Mouse (Mus musculus): ENCODE results near the gene Crb1. TPM values are rescaled to one million over a fixed set of nuclear protein-coding genes. Genes with fewer than 3 reads are reported as not detected.

The Crb1 gene
- total and polyA plus RNA-seq, 3 experiments, result 0.10 to 0.25 (median 0.12) TPM

GRCm38 (mm10) chr1:139348566-139348965 lies 28.3 kb downstream of the Crb1 start:
- no peak overlapping the region for H3K27ac ChIP-seq (ENCODE audit: insufficient read depth, low read depth)
- dilution Hi-C loops (cut with MboI; ENCODE audit: extremely low pct_ligation_motif_present, extremely low pct_unique_long_range_greater_than_20kb, low sequenced_read_pairs), result no loop called here
- no peak overlapping the region for H3K9ac ChIP-seq (ENCODE audit: insufficient read depth, low read depth)
- H3K4me3 ChIP-seq (replicated peaks in 1 of 3; ENCODE audit: low read depth in 2 of 3, low read length in 2 of 3, poor library complexity in 1 of 3), result no peak overlapping the region
- in situ Hi-C loops (cut with MboI; ENCODE audit: low pct_ligation_motif_present, low pct_unique_long_range_greater_than_20kb, low sequenced_read_pairs), result no loop called here
- no peaks in the 10 kb centered on the region for H3K27me3 ChIP-seq (replicated peaks)
- H3K36me3 ChIP-seq (replicated peaks in 1 of 2; ENCODE audit: control insufficient read depth in 1 of 2, insufficient read depth in 1 of 2, low read length in 1 of 2), result no peaks in the 10 kb centered on the region
- peaks cover 21 to 28% of the 10 kb centered on the region in 2 experiments for H3K4me1 ChIP-seq (ENCODE audit: control insufficient read depth in 1 of 2, insufficient read depth in 2 of 2)
- no peak for DNase-seq (ENCODE audit: extremely low read depth)
- H3K79me2 ChIP-seq (replicated peaks; ENCODE audit: control insufficient read depth, extremely low read depth, insufficient read depth, poor library complexity, severe bottlenecking), result no peaks in the 10 kb centered on the region
- TF ChIP-seq MXI1 (IDR thresholded peaks at IDR 0.05; ENCODE audit: low read depth, low read length), result no peak
- no peak for TF ChIP-seq SIN3A (IDR thresholded peaks at IDR 0.05; ENCODE audit: low read length)
- TF ChIP-seq EP300 (IDR thresholded peaks at IDR 0.05; ENCODE audit: low read length), result no peak
- TF ChIP-seq POLR2A (IDR thresholded peaks at IDR 0.05; ENCODE audit: low read depth, low read length), result no peak
- no peak for TF ChIP-seq PAX5 (IDR thresholded peaks at IDR 0.05; ENCODE audit: low read length)
- TF ChIP-seq BHLHE40 (IDR thresholded peaks at IDR 0.05; ENCODE audit: low read depth, low read length), result no peak
- no peak for TF ChIP-seq UBTF (IDR thresholded peaks at IDR 0.05; ENCODE audit: low read depth, low read length)
- TF ChIP-seq CHD1 (IDR thresholded peaks at IDR 0.05; ENCODE audit: low read depth, low read length), result no peak
- no peak for TF ChIP-seq KAT2A (IDR thresholded peaks at IDR 0.05; ENCODE audit: insufficient replicate concordance, low read length)
- TF ChIP-seq TCF12 (IDR thresholded peaks at IDR 0.05; ENCODE audit: low read depth, low read length), result no peak
- TF ChIP-seq ZC3H11A (IDR thresholded peaks at IDR 0.05; ENCODE audit: low read depth, low read length), result no peak
- no peak for TF ChIP-seq RAD21 (IDR thresholded peaks at IDR 0.05; ENCODE audit: low read depth, low read length)
- no peak for TF ChIP-seq ZNF384 (IDR thresholded peaks at IDR 0.05; ENCODE audit: low read depth, low read length)
- no peak for TF ChIP-seq MYC (IDR thresholded peaks at IDR 0.05; ENCODE audit: low read depth, low read length)
- TF ChIP-seq JUND (conservative IDR thresholded peaks at IDR 0.05; ENCODE audit: low read depth, low read length), result no peak
- TF ChIP-seq NRF1 (IDR thresholded peaks at IDR 0.05; ENCODE audit: low read depth, low read length), result no peak
- no peak for TF ChIP-seq GABPA (IDR thresholded peaks at IDR 0.05; ENCODE audit: insufficient replicate concordance, low read depth, low read length)
- no peak for TF ChIP-seq MAZ (IDR thresholded peaks at IDR 0.05; ENCODE audit: low read depth, low read length)
- TF ChIP-seq JUN (IDR thresholded peaks at IDR 0.05; ENCODE audit: insufficient read depth, low read depth, low read length), result no peak
- TF ChIP-seq MAX (IDR thresholded peaks at IDR 0.05; ENCODE audit: low read length), result no peak
- H3K9me3 ChIP-seq (replicated peaks; ENCODE audit: low read length), result no peaks in the 10 kb centered on the region
- no peak overlapping the region; the same call in 1 of the 2 replicates for H3K4me2 ChIP-seq (ENCODE audit: insufficient read depth, low read depth, poor library complexity, severe bottlenecking)

- H3K9me3 ChIP-seq (replicated peaks; ENCODE audit: low read length), result no peaks in the 10 kb centered on the region
- peaks cover 21 to 28% of the 10 kb centered on the region in 2 experiments for H3K4me1 ChIP-seq (ENCODE audit: control insufficient read depth in 1 of 2, insufficient read depth in 2 of 2)
- H3K36me3 ChIP-seq (replicated peaks in 1 of 2; ENCODE audit: control insufficient read depth in 1 of 2, insufficient read depth in 1 of 2, low read length in 1 of 2), result no peaks in the 10 kb centered on the region
- H3K79me2 ChIP-seq (replicated peaks; ENCODE audit: control insufficient read depth, extremely low read depth, insufficient read depth, poor library complexity, severe bottlenecking), result no peaks in the 10 kb centered on the region
- H3K9ac ChIP-seq (ENCODE audit: insufficient read depth, low read depth), result peak overlapping the region; percentile 36
- H3K27ac ChIP-seq (ENCODE audit: insufficient read depth, low read depth), result peak overlapping the region; percentile 97
- dilution Hi-C loops (cut with MboI; ENCODE audit: extremely low pct_ligation_motif_present, extremely low pct_unique_long_range_greater_than_20kb, low sequenced_read_pairs) (no loop called here), in situ Hi-C loops (cut with MboI; ENCODE audit: low pct_ligation_motif_present, low pct_unique_long_range_greater_than_20kb, low sequenced_read_pairs) (no loop called here)
- peak; percentile 93 for DNase-seq (ENCODE audit: extremely low read depth)
- H3K27me3 ChIP-seq (replicated peaks), result no peaks in the 10 kb centered on the region
- peak overlapping the region; percentile 29 to 39 (median 31) for H3K4me3 ChIP-seq (replicated peaks in 1 of 3; ENCODE audit: low read depth in 2 of 3, low read length in 2 of 3, poor library complexity in 1 of 3)
- H3K4me2 ChIP-seq (ENCODE audit: insufficient read depth, low read depth, poor library complexity, severe bottlenecking), result peak overlapping the region; percentile 92
- TF ChIP-seq KAT2A (IDR thresholded peaks at IDR 0.05; ENCODE audit: insufficient replicate concordance, low read length), result no peak
- no peak for TF ChIP-seq ZKSCAN1 (IDR thresholded peaks at IDR 0.05; ENCODE audit: borderline replicate concordance, low read depth, low read length)
- no peak for TF ChIP-seq PAX5 (IDR thresholded peaks at IDR 0.05; ENCODE audit: low read length)
- TF ChIP-seq ZNF384 (IDR thresholded peaks at IDR 0.05; ENCODE audit: low read depth, low read length), result no peak
- TF ChIP-seq MAZ (IDR thresholded peaks at IDR 0.05; ENCODE audit: low read depth, low read length), result no peak
- no peak for TF ChIP-seq MAX (IDR thresholded peaks at IDR 0.05; ENCODE audit: low read length)
- no peak for TF ChIP-seq USF2 (conservative IDR thresholded peaks at IDR 0.05; ENCODE audit: low read depth, low read length)
- TF ChIP-seq CTCF (conservative IDR thresholded peaks at IDR 0.05 in 1 of 2, IDR thresholded peaks at IDR 0.05 in 1 of 2; ENCODE audit: low read depth in 2 of 2, low read length in 2 of 2), result no peak
- TF ChIP-seq SMC3 (IDR thresholded peaks at IDR 0.05; ENCODE audit: low read depth, low read length), result no peak
- TF ChIP-seq GABPA (IDR thresholded peaks at IDR 0.05; ENCODE audit: insufficient replicate concordance, low read depth, low read length), result no peak
- TF ChIP-seq NELFE (IDR thresholded peaks at IDR 0.05; ENCODE audit: low read depth, low read length), result no peak
- peak; percentile 65 for TF ChIP-seq EP300 (IDR thresholded peaks at IDR 0.05; ENCODE audit: low read length)
- TF ChIP-seq IRF4 (IDR thresholded peaks at IDR 0.05; ENCODE audit: low read depth, low read length), result peak; percentile 55
- peak; percentile 92 for TF ChIP-seq MAFK (IDR thresholded peaks at IDR 0.05; ENCODE audit: insufficient replicate concordance, low read length)
- no peak for TF ChIP-seq RAD21 (IDR thresholded peaks at IDR 0.05; ENCODE audit: low read depth, low read length)
- TF ChIP-seq HCFC1 (IDR thresholded peaks at IDR 0.05; ENCODE audit: low read depth, low read length), result no peak
- no peak for TF ChIP-seq JUND (conservative IDR thresholded peaks at IDR 0.05; ENCODE audit: low read depth, low read length)
- no peak for TF ChIP-seq NRF1 (IDR thresholded peaks at IDR 0.05; ENCODE audit: low read depth, low read length)
- no peak for TF ChIP-seq MYC (IDR thresholded peaks at IDR 0.05; ENCODE audit: low read depth, low read length)
- no peak for TF ChIP-seq ZC3H11A (IDR thresholded peaks at IDR 0.05; ENCODE audit: low read depth, low read length)
- no peak for TF ChIP-seq MXI1 (IDR thresholded peaks at IDR 0.05; ENCODE audit: low read depth, low read length)
- TF ChIP-seq ZMIZ1 (IDR thresholded peaks at IDR 0.05; ENCODE audit: low read depth, low read length), result 0 out of 2 replicates have a peak, but pooled peaks have one; percentile 24
- TF ChIP-seq UBTF (IDR thresholded peaks at IDR 0.05; ENCODE audit: low read depth, low read length), result no peak
Observed at GRCm38 (mm10) chr1:139346602-139347371, 30.1 kb downstream of the Crb1 start.

Measured in CH12.LX (cell line).